Mouse (Mus musculus): ENCODE results near the gene Npff. TPM values are rescaled to one million over a fixed set of nuclear protein-coding genes. Genes with fewer than 3 reads are reported as not detected.

The Npff gene
- 2.3 to 5.9 TPM in 2 of 3 replicates, not detected in the other for total RNA-seq (2017)

DNA sequence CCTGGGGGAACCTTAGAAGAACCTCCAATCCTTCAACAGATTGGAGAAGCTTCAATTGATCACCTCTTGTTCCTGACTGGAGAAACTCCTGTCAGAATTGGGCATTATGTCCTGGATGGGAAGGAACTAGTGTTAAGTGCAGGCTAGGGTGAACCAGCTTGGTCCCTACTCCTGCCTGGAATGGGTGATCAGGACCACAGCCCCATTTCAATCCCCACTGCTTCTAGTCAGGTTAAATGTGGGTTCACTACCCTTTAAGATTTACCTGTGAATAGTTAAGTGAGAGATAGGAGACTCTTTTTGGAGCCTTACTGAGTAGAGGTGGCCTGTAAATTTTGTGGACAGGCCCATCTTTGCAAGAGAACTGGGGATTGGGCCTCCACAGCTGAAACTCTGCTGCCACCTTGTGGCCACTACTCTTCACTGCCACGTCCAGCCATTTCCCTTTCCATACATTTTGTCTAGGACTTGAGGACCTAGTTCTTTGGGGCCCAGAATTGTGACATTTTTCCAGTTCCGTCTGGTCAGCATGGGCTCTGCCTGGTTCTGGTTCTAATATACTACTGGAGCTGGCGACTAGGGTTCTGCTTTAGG, at the start of gene Npff:
Gene Npff (minus strand): TSS at position 51 of the 594 bp plus-strand sequence.
- peak; percentile 66 for ATAC-seq (replicated peaks; ENCODE audit: insufficient number of reproducible peaks, low FRiP score, low TSS enrichment, poor library complexity, severe bottlenecking)

DNA sequence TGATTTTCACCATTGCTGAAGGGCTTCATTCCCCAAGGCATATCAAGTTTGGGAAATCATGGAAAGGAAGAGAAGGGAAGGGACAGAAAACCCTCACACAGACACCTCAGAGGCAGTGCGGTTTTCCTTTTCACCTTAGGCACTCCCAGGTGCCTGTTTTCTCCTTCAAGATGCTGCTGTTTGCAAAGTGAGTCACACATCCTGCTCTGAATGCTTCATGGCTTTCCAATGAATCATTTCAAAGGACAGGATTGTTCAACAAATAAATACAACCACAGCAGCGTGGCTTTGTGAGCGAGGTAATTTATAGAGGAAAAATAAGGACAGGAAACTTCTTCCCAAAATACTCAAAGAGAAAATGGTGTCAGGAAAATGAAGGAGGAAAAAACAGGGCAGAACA, 47.3 kb upstream of the Npff start:
- ATAC-seq (replicated peaks; ENCODE audit: insufficient number of reproducible peaks, low FRiP score, low TSS enrichment, poor library complexity, severe bottlenecking): no peak

GRCm38 (mm10) chr15:102567849-102568248, 43.1 kb upstream of the Npff start:
- no peak for ATAC-seq (replicated peaks; ENCODE audit: insufficient number of reproducible peaks, low FRiP score, low TSS enrichment, poor library complexity, severe bottlenecking)

DNA sequence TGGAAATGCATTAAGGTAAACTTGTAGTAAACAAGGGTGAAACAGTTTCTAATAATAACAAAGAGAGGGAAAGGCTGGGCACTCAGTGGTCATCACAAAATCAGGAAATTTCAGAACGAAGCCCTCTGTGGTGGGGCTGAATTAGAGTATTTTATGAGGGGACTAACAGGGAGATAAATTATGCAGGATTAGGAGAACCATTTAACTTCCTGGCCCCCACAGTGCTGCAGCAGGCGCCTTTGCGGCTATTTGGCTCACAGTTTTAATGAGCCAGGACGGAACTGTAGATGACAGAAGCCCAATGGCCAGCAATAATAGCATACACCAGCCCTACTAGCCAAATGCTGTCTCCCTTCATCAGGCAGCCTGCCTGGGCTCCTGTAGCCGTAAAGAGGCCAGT, 38.9 kb upstream of the Npff start:
- no peak for ATAC-seq (replicated peaks; ENCODE audit: insufficient number of reproducible peaks, low FRiP score, low TSS enrichment, poor library complexity, severe bottlenecking)

- ATAC-seq (replicated peaks; ENCODE audit: insufficient number of reproducible peaks, low FRiP score, low TSS enrichment, poor library complexity, severe bottlenecking): no peak
Measured at GRCm38 (mm10) chr15:102563061-102563460, 38.3 kb upstream of the Npff start.

GRCm38 (mm10) chr15:102562491-102562890, 37.7 kb upstream of the Npff start:
- no peak for ATAC-seq (replicated peaks; ENCODE audit: insufficient number of reproducible peaks, low FRiP score, low TSS enrichment, poor library complexity, severe bottlenecking)

DNA sequence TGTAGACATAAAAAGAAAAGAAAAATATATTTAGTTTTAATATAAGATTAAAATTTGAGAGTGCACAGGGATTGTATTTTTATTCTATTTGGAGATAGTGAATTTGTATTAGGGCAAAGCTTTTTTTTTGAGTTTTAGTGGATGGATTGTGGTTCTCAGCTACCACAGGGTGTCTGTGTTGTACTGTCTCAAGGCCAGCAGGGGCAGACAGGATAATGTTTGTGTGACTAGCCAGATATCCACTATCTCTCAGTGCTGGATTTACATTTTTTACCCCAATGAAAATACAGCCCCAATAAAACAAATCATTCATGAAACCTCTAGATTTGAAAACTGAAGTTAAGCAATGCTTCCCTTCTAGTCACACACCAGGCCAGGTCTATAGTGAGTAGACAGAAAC, 32.8 kb upstream of the Npff start:
- ATAC-seq (replicated peaks; ENCODE audit: insufficient number of reproducible peaks, low FRiP score, low TSS enrichment, poor library complexity, severe bottlenecking): no peak

DNA sequence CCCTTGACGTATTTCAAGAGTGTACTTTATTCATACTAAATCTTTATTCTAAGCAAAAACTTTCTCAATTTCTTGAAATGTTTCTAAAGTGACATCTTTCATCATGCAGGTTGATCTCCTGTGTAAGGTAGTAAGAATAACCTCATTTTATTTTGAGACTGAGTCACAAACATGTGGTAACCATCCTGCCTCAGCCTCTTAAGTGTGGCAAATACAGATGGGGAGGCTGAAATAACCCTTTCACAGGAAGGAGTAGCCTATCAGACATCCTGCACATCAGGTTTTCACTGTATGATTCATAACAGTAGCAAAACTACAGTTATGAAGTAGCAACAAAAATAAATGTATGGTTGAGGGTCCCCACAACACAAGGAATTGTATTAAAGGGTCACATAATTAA, 30.8 kb upstream of the Npff start:
- no peak for ATAC-seq (replicated peaks; ENCODE audit: insufficient number of reproducible peaks, low FRiP score, low TSS enrichment, poor library complexity, severe bottlenecking)

GRCm38 (mm10) chr15:102552599-102552998, 27.9 kb upstream of the Npff start:
- no peak for ATAC-seq (replicated peaks; ENCODE audit: insufficient number of reproducible peaks, low FRiP score, low TSS enrichment, poor library complexity, severe bottlenecking)

GRCm38 (mm10) chr15:102547478-102547877, 22.7 kb upstream of the Npff start:
- no peak for ATAC-seq (replicated peaks; ENCODE audit: insufficient number of reproducible peaks, low FRiP score, low TSS enrichment, poor library complexity, severe bottlenecking)

DNA sequence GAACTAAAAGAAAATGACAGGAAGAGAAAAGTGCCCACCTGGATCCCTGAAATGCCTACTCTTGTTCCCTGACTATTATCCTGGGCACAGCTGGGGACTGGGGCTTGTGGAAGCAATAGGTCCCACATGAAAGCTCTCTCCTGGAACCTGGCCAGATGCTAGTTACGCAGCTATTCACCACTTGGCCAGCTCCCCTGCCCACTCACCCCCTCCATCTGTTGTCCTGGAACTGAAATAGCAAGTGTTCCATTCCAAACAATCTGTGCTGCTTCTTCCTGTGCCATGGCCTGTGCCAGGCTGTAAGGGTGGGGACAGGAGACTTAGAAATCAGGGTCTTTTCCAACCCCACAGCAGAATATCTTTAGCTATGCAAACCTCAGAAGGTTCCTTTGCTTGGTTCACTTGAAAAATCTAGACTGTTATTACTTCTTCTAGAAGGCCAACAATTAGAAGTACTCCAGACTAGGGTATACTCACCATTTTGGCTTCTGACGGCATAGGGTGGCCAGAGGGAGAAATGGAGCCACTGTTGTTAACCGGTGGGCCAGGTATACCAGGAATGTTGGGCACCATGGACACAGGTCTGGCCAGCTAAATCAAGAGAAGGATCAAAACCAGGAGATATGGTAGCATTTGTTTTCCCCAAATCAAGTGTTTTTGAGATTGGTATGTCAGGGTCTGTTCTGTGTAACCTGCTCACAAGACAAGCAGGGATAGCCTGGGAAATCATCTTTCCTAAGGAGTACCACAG, 22.1 kb upstream of the Npff start:
- ATAC-seq (replicated peaks; ENCODE audit: insufficient number of reproducible peaks, low FRiP score, low TSS enrichment, poor library complexity, severe bottlenecking): no peak

DNA sequence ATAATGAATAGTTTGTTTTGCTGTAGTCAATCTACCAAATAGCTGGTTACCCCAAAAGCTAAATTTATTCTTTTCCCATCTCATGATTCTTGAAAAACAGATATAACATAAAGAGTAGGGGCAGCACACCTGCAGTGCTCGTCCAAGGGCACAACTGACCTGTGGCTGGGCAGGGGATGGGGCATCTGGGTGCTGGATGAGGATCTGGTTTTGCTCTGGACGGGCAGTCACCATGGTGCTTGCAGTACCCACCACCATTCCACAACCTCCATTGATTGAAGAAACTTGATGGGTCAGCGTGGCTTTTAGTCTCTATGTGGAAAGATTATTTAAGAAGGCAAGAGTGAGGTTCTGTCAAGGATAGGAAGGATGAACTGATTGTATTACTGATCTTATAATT, 21.5 kb upstream of the Npff start:
- no peak for ATAC-seq (replicated peaks; ENCODE audit: insufficient number of reproducible peaks, low FRiP score, low TSS enrichment, poor library complexity, severe bottlenecking)

DNA sequence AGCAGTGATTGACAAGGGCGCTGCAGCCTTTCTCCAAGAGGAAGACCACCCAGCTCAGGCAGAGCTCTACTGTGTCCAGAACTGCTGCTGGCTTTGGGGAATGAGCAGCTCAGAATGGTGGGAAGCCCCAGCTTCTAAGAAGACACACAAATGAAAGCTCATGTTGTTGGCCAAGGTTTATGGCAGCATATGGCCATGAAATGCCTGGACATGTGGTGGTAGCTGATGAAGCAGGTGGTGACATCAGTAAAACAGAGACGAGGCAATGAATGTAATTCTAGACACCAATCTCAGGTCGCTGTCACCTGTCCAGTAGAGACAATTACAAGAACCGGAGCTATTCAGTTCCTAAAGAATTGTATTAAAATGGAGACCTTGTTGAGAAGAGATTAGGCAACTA, 20.1 kb upstream of the Npff start:
- no peak for ATAC-seq (replicated peaks; ENCODE audit: insufficient number of reproducible peaks, low FRiP score, low TSS enrichment, poor library complexity, severe bottlenecking)

GRCm38 (mm10) chr15:102533926-102534325, 9.2 kb upstream of the Npff start:
- peak; percentile 31; the same call in 1 of the 2 replicates for ATAC-seq (replicated peaks; ENCODE audit: insufficient number of reproducible peaks, low FRiP score, low TSS enrichment, poor library complexity, severe bottlenecking)

GRCm38 (mm10) chr15:102532106-102532900, 7.6 kb upstream of the Npff start:
- ATAC-seq (replicated peaks; ENCODE audit: insufficient number of reproducible peaks, low FRiP score, low TSS enrichment, poor library complexity, severe bottlenecking): no peak

DNA sequence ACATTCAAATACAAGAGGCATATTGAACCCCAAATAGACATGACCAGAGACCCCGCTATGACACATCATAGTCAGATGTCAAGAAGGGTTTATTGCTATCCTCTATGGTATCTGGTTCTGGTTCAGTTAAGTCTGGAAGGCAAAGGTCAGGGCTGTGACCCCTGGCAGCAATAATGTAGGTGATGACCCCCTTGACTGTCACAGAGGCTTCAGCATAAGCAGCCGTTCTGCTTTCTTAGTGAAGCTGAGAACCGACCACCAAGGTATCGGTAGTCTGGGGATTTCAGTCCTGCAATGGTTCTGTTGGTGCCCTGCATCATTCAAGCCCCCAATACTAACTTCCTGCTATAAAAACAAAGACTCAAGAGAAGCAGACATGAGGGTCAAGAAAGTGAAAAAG, 6.8 kb upstream of the Npff start:
- no peak for ATAC-seq (replicated peaks; ENCODE audit: insufficient number of reproducible peaks, low FRiP score, low TSS enrichment, poor library complexity, severe bottlenecking)

DNA sequence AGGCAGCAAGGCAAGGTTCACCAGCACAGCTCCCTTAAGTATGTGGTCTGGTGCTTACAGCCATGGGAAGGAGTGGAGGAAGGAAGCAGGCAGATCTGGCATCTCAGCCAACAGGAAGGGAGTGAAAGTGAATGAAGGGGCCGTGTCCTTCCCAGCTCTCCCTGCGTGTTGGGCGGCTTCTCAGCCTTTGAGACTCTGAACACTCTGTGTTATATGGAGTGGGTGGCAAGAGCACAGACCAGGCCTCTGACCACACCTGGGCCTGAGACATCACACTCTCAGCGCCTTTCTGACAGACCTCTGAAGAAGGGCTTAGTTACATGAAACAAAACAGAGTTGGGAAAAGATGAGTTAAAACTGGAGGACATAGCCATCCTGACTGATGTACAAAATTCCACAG, 5.8 kb upstream of the Npff start:
- ATAC-seq (replicated peaks; ENCODE audit: insufficient number of reproducible peaks, low FRiP score, low TSS enrichment, poor library complexity, severe bottlenecking): no peak

GRCm38 (mm10) chr15:102528396-102528795, 3.7 kb upstream of the Npff start:
- ATAC-seq (replicated peaks; ENCODE audit: insufficient number of reproducible peaks, low FRiP score, low TSS enrichment, poor library complexity, severe bottlenecking): no peak

GRCm38 (mm10) chr15:102527936-102528335, 3.2 kb upstream of the Npff start:
- ATAC-seq (replicated peaks; ENCODE audit: insufficient number of reproducible peaks, low FRiP score, low TSS enrichment, poor library complexity, severe bottlenecking): no peak

Measured in monocyte, adult 5-6 weeks (primary cell).